Mouse (Mus musculus) Patski (cell line): ENCODE measurements around the gene Zfp689. TPM values are rescaled to one million over a fixed set of nuclear protein-coding genes. Genes with fewer than 3 reads are reported as not detected.
A peak's percentile ranks its signal among the peaks of the same experiment; 100 is the strongest.

ENCODE experiments used
- ATAC-seq: fragments of 100-300 bp; one replicate; pipeline ENCODE4 v1.8.0; 2021
- CTCF ChIA-PET: fragments of 350-600 bp; sonication (Branson Sonifier 250); formaldehyde crosslinking; loops from one replicate; lab custom pipeline; 2022; ENCODE audit warnings: inconsistent platforms; lab: Charles Lee
- POLR2A ChIA-PET: fragments of 350-600 bp; sonication (Branson Sonifier 250); formaldehyde crosslinking; loops from one replicate; lab custom pipeline; 2022; ENCODE audit warnings: antibody characterized with exemption, inconsistent platforms; lab: Charles Lee
- DNase-seq: peaks from one replicate; pipeline ENCODE4 v3.0.0-alpha.2; 2011; ENCODE audit warnings: low read depth, low spot score
- H3K27me3 ChIP-seq: fragments of 371-371 bp; one replicate; pipeline ENCODE4 v1.5.1; 2021
- CTCF ChIP-seq: fragments of 100-300 bp; IDR thresholded peaks from one replicate; pipeline ENCODE4 v1.5.1; 2021
- in situ Hi-C: fragments of 300-500 bp; cut with MboI; formaldehyde crosslinking; loops from 3 replicates; pipeline ENCODE4 v1.11.1; 2018; ENCODE audit warnings: low pct_unique_long_range_greater_than_20kb, mixed read lengths
- polyA plus RNA-seq: library from polyadenylated mRNA; unstranded; gene quantifications from one replicate; pipeline ENCODE4 v1.2.3, GENCODE M21; 2021

Zfp689 gene
- polyA plus RNA-seq, 1 experiment from 2014 or later: 5.9 TPM

DNA sequence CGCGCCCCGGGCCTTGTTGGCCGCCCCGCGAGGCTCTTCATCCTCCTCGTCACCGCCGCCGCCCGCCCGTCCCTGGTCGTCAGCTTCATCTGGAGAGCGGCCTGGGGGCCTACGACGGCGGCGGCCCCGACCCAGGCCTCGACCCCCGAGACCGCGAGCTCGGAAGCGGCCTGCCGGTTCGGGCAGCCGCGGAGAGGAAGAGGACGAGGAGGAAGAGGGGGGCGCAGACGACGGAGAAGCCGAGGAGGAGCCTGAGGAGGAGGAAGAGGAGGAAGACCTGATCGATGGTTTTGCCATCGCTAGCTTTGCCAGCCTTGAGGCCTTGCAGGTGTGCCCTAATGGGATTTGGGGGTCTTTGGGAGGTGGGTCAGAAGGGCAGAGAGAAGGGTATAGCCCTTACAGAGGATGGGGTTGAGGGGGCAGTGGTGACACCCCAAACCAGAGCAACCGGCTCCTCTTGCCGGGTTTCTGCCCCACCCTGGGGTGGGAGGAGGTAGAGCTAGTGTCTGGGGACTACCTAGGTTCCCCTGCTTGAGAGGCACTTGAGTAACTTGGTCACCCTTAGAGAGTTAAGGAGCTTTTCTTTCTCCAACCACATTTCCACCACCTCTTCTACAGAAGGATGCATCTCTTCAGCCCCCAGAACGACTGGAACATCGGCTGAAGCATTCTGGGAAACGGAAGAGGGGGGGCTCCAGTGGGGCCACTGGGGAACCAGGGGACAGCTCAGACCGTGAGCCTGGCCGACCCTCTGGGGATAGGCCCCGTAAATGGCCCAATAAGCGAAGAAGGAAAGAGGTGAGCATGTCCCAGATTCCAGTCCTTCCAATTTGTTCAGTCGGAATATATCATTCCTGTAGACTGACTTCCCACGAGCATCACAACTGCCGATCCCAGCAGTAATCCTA, 30.6 kb upstream of the Zfp689 start:
- ATAC-seq (no peak), DNase-seq (no peak)
- CTCF ChIA-PET: interaction anchor here (1.5 kb wide), 1 partner anchor 118 kb away, joined by 3 read pairs; no protein-coding TSS in a partner anchor
- no peaks in the 10 kb centered on the region for H3K27me3 ChIP-seq
- TF ChIP-seq CTCF: no peak
- in situ Hi-C loops: no loop called here
- POLR2A ChIA-PET: interaction anchor here (0.9 to 1.8 kb wide), 6 partner anchors 8 to 131 kb away, joined by 3 to 9 read pairs (median 5); no protein-coding TSS in a partner anchor

DNA sequence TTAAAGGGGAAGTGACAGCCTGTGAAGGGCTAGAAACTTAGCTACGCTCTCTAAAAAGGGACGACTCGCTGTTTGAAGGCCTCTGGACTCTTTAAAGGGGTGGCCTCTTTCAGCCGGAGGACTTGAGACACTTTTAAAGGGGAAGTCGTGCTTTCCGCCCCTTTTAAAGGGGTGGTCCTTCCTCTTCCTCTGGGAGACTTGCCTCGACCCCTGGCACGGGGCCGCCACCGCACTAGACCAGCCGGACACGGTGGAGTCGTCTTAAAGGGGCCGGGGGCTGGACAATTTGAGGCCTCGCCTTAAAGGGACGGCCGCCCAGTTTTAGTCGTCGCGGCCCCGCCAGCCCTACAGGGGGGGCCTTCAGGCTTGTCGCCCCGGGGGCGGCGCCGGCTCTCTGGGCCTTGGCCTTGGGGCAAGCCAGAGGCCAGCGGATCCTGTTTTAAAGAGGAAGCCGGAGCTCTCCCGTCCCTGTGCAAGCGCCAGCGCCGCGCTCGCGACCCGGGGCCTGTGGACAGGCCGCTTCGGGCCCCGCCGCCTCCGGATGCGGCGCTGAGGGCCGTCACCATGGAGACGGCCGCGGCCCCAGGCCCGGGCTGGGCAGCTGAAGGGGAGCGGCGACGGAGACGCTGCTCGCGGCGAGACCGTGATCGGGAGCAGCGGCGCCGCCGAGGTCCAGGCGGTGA, 29.8 kb upstream of the Zfp689 start, which contains the start of gene Fbrs:
Fbrs (plus strand) TSS at position 565 of the 683 bp plus-strand sequence.
- ATAC-seq: peak; percentile 51
- in situ Hi-C loops: no loop called here

DNA sequence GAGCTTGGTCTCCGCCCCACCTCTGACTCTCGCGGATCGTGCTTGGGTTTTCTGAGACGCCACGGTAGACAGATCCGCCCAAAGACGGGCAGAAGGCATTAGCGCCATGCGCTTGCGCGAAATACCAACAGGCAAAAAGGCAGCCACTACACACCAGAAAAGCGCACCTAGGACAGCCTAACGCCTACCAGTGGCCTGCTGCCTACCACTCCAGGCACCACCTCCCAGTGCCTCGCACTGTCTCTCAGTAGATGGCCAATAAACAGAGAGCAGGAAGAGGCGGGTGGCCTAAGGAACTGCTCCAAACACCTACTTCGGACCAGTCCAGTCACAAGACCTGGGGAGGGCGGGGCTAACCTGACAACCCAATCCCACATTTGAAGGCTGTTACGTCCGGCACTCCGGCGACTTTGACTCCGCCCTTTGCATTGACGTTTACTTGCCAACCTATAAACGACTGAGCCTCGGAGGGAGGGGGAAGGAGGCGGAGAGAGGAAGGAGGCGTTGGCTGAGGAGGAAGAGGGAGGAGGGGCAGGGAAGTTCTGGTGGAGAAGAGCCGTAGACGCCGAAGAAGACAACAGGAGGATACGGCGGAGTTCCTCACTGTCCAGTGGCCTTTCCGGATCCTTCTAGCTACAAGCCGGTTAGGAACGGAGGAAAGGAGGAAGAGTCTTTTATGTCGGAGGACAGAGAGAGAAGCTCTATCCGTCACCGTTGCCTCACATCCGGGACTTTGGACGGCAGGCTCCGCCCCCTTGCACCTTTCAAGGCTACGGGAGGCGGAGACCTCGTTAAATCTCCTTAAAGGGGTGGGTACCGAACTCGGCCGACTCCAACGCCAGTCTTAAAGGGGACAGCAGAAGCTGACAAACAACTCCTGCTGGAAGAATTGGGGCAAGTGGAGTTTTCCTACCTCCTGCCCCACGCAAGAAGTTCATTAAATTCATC, 29.0 kb upstream of the Zfp689 start:
- ATAC-seq (peak; percentile 86), DNase-seq (peak; percentile 99)
- no peak for TF ChIP-seq CTCF
- H3K27me3 ChIP-seq: no peaks in the 10 kb centered on the region
- ChIA-PET CTCF (no interaction called here), POLR2A (interaction anchor here (0.6 to 2.7 kb wide), 8 partner anchors 10 to 132 kb away, joined by 3 to 12 read pairs (median 5); partner anchors contain the start of genes Srcap, Zfp689 and Zfp768)
- in situ Hi-C loops: no loop called here

More for the DNA sequence above, 29.8 kb upstream of the Zfp689 start, which contains the start of gene Fbrs:
- TF ChIP-seq CTCF: no peak
- ChIA-PET POLR2A (interaction anchor here (0.9 to 2.7 kb wide), 7 partner anchors 7 to 133 kb away, joined by 3 to 12 read pairs (median 4); partner anchors contain the start of genes Srcap and Zfp768), CTCF (no interaction called here)
- peak; percentile 94 for DNase-seq
- no peaks in the 10 kb centered on the region for H3K27me3 ChIP-seq

DNA sequence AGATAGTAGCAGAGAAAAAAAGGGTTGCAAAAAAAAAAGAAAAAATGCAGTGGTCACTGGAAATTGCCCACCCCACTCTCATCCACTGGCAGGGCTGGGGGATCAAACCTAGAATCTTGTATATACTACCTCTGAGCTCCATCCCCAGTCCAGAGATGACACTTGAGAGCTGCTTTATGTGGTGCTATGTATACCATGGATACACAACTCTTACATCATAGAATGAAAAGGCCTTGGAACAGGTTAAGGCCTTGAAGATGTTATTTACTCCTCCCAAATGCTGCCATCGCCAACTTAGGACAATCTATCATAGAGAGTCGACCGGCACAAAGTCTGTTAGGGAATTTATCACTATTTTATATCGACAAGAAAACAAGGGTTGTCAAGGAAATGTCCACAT, 27.9 kb upstream of the Zfp689 start:
- TF ChIP-seq CTCF: no peak
- H3K27me3 ChIP-seq: no peaks in the 10 kb centered on the region
- ATAC-seq (no peak), DNase-seq (no peak)
- ChIA-PET CTCF (no interaction called here), POLR2A (interaction anchor here (0.7 to 2.7 kb wide), 5 partner anchors 14 to 133 kb away, joined by 3 to 12 read pairs (median 3); partner anchors contain the start of genes Srcap and Zfp689)
- in situ Hi-C loops: no loop called here

DNA sequence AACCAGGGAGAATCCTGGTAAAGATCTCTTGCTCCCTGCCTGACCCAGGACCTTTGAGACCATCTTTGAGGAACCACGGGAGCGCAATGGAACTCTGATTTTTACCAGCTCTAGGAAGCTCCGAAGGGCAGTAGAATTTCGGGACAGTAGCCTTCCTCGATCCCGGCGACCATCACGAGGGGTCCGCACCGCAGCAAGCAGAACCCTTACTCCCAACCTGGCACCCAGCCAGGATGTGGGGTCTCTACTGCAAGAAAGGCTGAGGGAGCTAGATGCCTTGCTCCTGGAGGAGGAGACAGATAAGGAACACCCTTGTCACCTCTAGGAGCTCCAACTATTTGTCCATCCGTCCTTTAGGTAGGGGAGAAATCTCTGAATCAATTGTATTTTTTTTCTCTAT, 27.4 kb upstream of the Zfp689 start:
- DNase-seq (no peak), ATAC-seq (no peak)
- ChIA-PET CTCF (no interaction called here), POLR2A (interaction anchor here (1.3 to 2.7 kb wide), 3 partner anchors 28 to 133 kb away, joined by 3 to 12 read pairs (median 9); partner anchors contain the start of genes Srcap and Zfp689)
- in situ Hi-C loops: no loop called here
- TF ChIP-seq CTCF: no peak
- H3K27me3 ChIP-seq: no peaks in the 10 kb centered on the region

DNA sequence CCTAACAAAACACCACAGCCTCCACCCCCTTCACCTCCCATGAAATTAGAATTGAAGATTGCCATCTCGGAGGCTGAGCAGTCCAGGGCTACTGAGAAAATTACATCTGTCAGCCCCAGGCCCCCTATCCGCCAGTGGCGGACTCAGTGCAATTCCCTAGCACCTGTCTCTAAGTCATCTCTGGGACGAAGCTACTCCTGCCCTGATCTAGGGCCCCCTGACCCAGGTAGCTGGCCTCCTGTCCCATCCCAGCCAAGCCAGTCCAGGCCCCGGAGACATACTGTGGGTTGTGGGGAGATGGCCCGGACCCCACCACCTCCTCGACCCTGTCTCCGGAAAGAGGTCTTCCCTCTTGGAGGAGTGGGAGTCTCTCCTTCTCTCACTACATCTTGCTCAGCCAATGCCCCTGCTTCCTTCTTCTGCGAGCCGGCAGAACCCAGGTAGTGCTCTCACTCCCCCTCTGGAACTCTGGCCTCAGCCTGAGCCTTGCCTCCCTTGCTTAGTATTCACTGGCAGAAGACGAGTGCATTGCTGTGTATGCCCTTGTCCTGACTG, 26.3 kb upstream of the Zfp689 start:
- no peaks in the 10 kb centered on the region for H3K27me3 ChIP-seq
- in situ Hi-C loops: no loop called here
- ChIA-PET CTCF (no interaction called here), POLR2A (no interaction called here)
- no peak for TF ChIP-seq CTCF
- ATAC-seq (no peak), DNase-seq (no peak)

DNA sequence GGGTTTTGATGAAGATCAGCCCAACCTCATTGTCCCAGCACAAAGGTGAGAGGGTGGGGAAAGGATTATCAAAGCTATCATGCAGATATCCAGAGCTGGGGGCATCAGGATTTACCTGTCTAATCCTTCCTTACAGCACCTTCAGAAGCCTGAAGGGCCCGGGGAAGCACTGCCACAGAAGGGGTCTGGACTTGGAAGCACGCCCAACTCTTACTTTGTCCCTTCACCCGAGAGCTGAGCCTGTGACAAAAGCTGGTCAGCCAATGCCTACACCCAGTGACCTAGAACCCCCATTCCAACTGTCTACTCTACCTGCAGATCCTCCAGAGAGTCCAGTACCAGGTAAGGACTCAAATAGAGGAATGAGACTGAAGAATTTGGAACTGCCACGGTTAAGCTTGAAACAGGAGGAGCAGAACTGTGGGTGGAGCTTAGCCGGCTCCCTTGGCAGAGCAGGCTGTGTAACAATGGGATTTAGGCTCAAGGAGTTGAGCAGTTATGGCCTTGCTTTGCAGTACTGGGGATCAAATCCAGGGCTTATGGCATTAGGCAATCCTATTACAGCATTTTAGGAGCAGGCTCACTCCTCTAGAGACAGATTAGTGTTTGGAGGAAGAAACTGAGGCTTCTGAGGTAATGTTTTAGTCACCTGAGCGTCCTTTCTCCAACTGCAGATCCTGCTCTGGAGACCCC, 25.6 kb upstream of the Zfp689 start:
- POLR2A ChIA-PET: no interaction called here
- H3K27me3 ChIP-seq: no peaks in the 10 kb centered on the region
- DNase-seq (no peak), ATAC-seq (no peak)
- in situ Hi-C loops: no loop called here
- no peak for TF ChIP-seq CTCF
- CTCF ChIA-PET: no interaction called here

DNA sequence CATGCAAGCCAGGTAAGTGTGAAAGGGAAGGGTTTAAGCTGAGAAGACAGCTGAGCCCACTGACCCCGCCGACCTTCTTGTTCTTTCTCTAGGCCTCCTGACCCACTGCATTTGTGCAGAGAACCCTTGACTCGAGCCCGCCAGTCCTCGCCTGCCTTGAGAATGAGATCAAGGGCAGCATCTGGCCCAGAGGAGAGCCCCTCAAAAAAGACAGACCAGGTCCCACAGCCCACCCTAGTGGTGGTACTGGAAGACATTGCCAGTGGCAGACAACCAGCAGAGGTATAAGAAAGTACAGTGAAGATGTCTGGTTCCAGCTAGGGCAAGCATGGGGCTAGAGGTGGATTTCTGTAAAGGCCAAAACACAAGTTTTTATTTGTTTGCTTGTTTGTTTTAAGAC, 24.7 kb upstream of the Zfp689 start:
- H3K27me3 ChIP-seq: no peaks in the 10 kb centered on the region
- in situ Hi-C loops: no loop called here
- TF ChIP-seq CTCF: no peak
- no peak for DNase-seq
- no peak for ATAC-seq
- ChIA-PET CTCF (no interaction called here), POLR2A (no interaction called here)

DNA sequence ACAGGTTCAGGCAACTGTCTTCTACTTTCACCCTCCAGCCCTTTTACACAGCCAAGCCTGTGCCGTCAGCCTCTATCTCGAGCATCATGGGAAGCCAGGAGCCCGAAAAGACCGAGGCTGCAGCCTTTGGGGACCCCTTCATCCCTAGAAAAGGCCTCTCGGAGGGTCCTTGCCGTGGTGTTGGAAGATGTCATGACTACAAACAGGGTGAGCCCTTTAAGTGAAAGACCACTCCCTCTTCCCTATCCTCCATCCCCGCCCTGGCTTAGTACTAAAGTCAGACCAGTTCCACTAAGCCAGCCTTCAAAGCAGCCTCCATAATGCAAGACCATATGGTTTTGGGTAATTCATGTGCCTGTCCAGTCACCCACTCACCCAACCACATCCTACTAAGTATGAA, 23.1 kb upstream of the Zfp689 start:
- H3K27me3 ChIP-seq: no peaks in the 10 kb centered on the region
- ChIA-PET CTCF (no interaction called here), POLR2A (interaction anchor here (1.4 to 1.5 kb wide), 2 partner anchors 8 to 40 kb away, joined by 6 to 9 read pairs; partner anchors contain the start of genes Fbrs and Srcap)
- ATAC-seq: no peak
- in situ Hi-C loops: no loop called here
- no peak for DNase-seq
- no peak for TF ChIP-seq CTCF
